Mouse (Mus musculus): ENCODE measurements at regions not wholly inside any gene's neighbourhood (a gene's known extent, or its start where the extent isn't known, plus 50 kb on each side); places are given as distances from the start of the nearest gene placed in this dataset.

DNA sequence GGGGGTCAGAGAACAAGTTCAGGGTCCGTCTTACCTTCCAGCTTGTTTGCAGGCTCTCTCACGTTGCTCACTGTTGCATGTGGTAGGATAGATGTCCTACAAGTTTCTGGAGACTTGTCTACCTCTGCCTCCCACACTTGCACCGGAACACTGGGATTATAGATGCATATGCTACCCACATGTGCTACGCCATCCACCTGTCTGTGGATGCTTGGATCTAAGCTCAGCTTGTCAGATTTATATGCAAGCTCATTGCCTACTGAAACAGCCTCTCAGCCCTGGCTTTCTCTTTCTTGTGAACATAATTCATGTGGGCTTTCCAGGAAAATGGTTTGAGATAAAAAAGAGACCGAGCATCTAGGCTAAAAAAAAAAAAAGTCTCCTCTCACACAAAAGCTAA lies 353.0 kb downstream of the Nucb2 start:
- DNase-seq (ENCODE audit: low spot score in 2 of 2), result peak; percentile 45 to 66

DNA sequence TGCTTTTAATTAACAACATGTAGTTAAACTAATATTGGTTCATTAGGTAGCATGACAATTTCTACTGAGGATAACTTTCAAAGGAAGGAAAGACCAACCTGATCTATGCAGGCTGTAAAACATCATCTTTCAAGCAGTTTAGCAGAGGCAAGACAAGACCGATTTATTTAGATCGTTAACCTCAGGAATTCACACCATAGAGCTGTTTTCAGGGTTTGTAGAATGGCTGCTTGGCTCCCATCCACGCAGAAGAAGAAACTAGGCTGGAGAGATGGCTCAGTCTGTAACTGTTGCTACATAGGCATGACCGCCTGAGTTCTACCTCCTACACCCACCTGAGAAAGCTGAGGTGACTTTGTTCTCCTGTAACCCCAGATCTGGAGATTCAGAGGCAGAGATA lies 353.6 kb downstream of the Nucb2 start:
- peak in 1 of 2 experiments; percentile 3 for DNase-seq (ENCODE audit: low spot score in 2 of 2)

DNA sequence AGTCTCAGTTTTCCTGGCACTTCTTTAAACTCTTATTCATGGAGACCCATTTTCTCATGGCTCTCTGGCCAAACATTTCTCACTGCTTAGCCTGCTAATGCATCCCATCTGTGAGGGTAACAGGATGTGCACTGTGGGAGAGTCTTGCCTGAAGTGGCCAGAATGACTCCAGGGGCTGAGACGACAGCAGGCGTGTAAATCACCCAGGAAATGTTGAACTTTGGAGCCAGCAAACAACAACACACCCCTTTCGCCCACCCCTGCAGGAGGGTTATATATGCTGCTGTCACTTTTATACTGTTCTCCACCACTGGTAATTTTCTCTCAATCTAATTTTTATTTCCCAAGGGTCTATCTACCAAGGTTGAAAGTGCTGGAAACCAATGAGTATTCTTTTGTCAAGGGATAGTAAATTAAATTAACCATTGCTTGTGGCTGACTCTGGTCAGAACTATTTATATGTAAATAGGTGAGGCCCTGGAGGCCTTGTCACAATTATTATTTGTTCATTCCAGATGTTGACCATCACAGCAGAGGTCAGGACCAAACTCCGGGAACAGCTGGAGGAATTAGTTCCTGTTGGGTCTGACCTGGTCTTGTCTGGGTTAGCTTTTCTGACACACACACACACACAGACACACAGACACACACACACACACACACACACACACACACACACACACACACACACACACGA lies 378.2 kb downstream of the Nucb2 start:
- no peak for DNase-seq (ENCODE audit: low spot score in 2 of 2)

- no peak for DNase-seq (ENCODE audit: low spot score in 2 of 2)
Measured at GRCm38 (mm10) chr7:116893846-116894245, 389.7 kb downstream of the Nucb2 start.

GRCm38 (mm10) chr7:116915797-116916196 lies 411.6 kb downstream of the Nucb2 start:
- DNase-seq (ENCODE audit: low spot score in 2 of 2), result no peak

DNA sequence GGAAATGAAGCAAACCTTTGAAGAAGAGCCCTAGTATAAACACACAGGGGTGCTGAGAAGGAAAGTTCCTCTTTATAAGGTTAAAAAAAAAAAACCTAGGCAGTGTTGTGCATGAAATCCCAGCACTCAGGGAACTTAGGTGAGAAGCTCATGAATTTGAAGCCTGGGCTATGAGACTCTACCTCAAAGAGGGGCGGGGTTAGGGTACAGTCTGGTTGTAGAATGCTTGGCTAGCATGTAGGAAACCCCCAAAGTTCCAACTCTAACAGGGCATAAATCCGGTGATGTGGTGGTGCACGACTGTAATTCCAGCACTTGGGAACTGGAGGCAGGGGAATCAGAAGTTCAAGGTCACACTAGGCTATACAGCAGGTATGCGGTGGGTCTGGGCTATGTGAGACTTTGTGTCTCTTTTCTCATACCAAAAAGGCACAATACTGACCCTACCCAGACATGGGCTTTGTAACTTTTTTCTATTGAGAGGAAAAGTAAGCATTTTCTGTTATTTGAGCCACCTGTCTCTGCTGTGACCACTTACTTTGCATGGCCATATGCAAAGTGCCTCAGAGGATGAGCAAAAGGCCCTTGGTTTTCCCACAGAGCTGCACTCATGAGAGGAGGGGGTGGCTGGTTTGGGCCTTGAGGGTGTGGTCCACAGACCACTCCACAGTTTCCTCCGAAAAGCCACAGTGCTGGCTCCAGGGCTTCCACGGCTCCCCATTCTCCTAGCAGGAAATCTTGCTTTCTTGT lies 413.9 kb downstream of the Nucb2 start:
- DNase-seq (ENCODE audit: low spot score in 2 of 2), result no peak

- DNase-seq (ENCODE audit: low spot score in 2 of 2), result no peak
Measured at GRCm38 (mm10) chr7:116946448-116946847, 434.3 kb upstream of the Xylt1 start.

GRCm38 (mm10) chr7:116959196-116959895 lies 421.4 kb upstream of the Xylt1 start:
- peak; percentile 25 to 38 for DNase-seq (ENCODE audit: low spot score in 2 of 2)

- peak; percentile 5 to 10 for DNase-seq (ENCODE audit: low spot score in 2 of 2)
Measured at GRCm38 (mm10) chr7:116963839-116964238, 416.9 kb upstream of the Xylt1 start.

DNA sequence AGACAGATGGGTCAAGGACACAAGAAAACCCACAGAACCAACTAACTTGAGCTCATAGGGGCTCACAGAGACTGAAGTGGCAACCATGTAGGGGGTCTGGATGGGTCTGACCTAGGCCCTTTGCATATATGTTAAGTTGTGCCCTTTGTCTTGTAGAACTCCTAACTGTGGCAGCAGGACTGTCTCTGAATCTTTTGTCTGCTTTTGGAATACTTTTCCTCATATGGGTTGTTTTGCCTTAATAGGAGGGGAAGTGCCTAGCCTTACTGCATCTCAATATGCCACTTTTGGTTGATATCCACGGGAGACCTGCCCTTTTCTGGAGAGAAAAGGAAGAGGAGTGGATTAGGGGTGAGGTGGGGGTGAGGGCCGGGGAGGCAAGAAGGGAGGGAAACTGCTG lies 389.4 kb upstream of the Xylt1 start:
- no peak for DNase-seq (ENCODE audit: low spot score in 2 of 2)

- DNase-seq (ENCODE audit: low spot score in 2 of 2), result no peak
Measured at GRCm38 (mm10) chr7:116992166-116992565, 388.6 kb upstream of the Xylt1 start.

DNA sequence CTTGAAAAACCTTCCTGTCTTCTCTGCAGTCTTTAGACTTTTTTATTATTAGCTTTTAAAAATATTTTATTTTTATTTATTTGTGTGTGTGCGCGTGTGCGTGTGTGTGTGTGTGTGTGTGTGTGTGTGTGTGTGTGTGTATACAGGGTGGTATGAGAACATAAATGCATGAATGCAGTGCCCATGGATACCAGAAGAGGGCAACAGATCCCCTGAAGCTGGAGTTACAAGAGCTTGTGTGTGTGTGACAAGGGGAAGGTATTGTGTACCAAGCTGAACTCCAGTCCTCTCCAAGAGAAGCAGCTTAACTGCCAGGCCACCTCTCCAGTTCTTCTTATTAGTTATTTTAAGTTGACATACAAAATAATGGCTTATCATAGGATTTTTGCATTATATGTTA lies 385.0 kb upstream of the Xylt1 start:
- no peak for DNase-seq (ENCODE audit: low spot score in 2 of 2)

DNA sequence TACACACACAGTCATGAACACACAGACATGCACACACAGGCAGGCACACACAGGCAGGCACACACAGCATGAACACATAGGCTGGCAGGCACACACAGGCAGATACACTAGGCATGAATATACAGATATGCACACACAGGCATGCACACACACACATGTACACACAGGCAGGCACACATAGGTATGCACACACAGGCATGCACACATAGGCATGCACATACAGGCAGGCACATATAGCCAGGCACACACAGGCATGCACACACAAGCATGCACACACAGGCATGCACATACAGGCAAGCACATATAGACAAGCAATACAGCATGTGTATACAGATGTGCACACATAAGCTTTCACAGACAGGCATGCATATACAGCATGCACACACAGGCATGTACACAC lies 377.6 kb upstream of the Xylt1 start:
- no peak for DNase-seq (ENCODE audit: low spot score in 2 of 2)

DNA sequence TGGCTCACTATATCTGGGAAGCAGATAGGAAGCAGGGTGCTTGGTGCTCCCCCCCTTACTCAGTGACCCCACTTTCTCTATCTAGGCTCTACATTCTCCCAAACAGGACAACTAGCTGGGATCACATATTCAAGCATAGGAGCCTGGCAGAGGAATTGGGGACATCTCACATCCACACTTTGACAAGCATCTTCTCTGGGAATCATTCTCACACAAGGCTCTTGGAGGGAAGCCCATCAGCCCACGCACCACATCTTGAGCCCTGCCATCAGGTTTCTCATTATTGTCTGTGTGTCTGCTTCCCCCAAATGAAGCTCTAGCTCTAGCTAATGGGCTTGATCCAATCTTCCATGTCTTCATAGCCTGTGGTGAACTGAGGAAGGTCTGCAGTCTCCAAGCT lies 362.4 kb upstream of the Xylt1 start:
- DNase-seq (ENCODE audit: low spot score in 2 of 2), result peak; percentile 35 to 46

DNA sequence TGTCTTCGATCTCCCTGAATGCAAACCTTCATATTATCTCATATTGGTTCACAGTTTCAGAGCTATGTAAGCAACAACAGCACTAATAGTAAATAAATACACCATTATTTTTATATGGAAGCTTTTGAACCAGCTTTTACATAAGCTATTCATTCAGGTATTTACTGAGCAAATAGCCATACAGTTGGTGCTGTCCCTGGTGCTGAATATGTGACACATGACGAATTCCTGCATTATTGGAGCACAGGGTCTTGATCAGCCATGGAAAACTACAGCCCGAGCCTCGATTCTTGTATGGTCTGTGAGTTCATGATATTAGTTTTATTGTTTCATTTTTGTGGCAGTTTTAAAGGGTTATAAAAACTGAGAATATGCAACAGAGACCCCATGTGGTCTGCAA lies 359.1 kb upstream of the Xylt1 start:
- no peak for DNase-seq (ENCODE audit: low spot score in 2 of 2)

DNA sequence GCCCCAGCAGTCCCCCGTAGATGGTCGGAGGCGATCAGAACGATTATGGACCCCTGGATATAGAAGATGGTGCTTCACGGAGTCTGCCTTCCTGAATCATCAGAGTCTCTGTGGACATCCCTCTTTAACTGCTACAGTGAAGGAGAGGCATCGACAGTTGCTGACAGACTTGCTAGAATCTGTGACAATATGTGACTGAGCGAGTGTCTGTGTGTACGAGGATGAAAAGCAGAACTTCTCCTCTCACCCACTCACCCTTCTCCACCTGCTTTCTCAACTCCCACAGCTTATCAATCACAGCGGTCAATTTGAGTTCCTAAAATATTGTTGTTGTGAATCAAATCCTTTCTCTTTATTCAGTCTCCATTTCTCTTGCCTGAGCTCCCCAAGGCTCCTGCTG lies 335.9 kb upstream of the Xylt1 start:
- DNase-seq (ENCODE audit: low spot score in 2 of 2), result peak; percentile 7 to 12

- no peak for DNase-seq (ENCODE audit: low spot score in 2 of 2)
Measured at GRCm38 (mm10) chr7:117049249-117049648, 331.5 kb upstream of the Xylt1 start.

GRCm38 (mm10) chr7:117065771-117066170 lies 315.0 kb upstream of the Xylt1 start:
- no peak for DNase-seq (ENCODE audit: low spot score in 2 of 2)

DNA sequence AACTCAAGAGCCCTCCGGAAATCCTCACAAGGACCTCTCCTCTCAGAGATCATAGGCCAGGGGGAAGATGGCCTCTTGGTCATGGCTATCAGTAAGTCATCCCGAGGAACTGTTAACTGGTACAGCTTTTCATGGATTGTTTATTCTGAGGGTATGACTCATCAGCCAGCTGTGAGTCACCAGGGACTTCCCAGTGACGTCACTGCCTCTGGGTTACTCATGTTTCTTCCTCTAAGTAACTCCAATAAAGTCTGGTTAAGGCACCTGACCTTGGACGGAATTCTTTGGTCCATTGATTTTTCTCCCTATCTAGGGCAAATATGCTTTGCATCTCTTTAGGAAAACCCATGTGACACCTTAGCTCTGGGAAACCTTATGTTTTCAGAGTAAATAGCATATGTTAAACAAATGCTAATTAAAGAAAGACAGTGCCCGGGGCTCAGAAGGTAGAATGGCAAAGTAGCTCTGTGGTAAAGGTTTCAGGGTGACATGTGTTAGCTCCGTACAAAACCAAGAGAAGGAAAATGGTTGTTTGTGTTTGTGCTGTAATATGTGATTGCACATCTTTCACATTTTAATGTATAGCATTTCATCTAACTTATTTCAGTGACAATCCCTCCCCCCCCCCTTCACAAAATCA lies 289.7 kb upstream of the Xylt1 start:
- DNase-seq (ENCODE audit: low spot score in 2 of 2), result peak; percentile 26 to 38

- no peak for DNase-seq (ENCODE audit: low spot score in 2 of 2)
Measured at GRCm38 (mm10) chr7:117092860-117093259, 287.9 kb upstream of the Xylt1 start.

- no peak for DNase-seq (ENCODE audit: low spot score in 2 of 2)
Measured at GRCm38 (mm10) chr7:117097618-117098017, 283.2 kb upstream of the Xylt1 start.

DNA sequence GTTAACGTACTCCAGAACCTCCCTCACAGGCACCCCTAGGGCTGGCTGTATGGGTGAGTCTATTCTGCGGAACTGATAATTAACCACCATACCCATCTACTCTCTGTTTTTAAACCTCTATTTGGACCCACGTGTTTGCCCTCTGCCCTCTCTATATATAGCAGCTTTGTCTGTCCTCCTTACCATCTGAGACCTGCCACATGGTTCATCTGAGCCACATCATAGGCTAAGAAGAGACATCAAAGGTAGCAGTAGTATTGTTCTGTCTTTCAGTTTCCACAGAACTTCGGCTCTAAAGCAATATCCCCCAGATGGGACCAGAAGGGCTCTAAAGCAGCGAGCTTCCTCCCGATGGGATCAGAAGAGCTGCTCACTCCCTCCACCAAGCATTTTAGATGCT lies 281.7 kb upstream of the Xylt1 start:
- no peak for DNase-seq (ENCODE audit: low spot score in 2 of 2)

All from right cerebral cortex, postnatal 36 days (tissue).